8 mouse cellular contexts compared by ENCODE assay signal in the genomic region with DNA sequence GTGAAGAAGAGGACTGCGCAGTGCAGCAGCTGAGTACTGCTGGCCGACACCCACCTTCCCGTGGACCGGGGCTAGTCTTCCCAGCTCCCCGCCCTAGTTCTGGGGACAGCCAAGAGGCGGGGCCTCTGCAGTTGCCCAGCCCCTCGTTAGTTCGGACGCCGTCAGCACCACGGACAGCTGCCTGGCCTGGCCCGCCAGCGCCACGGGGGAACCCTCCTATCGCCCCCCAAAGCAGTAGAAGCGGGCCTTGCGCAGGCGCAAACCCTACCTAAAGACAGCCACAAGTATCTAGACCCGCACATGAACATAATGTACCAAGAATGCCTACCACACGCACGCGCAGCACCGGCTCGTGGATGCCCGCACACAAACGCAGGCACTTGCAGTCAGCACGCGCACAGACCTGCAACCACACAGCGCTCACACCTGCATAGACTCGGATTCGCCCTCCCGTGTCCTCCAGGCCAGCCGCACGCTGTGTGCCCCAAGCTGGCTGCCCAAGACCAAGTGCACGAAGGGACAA. TPM values are rescaled to one million over a fixed set of nuclear protein-coding genes. Genes with fewer than 3 reads are reported as not detected.
DNase-seq lines count a peak whose midpoint lies in the region; ATAC-seq and TF ChIP-seq lines count a peak whose summit lies in the region.

No protein-coding gene starts in this region.

- H3K27ac ChIP-seq in MEL (ENCODE audit: control insufficient read depth, low read depth, low read length) = no peak overlapping the region
- H3K27ac ChIP-seq in forebrain, embryonic 14.5 days (ENCODE audit: low read depth, low read length) = peak overlapping the region; percentile 18; the same call in 1 of the 2 replicates
- H3K27ac ChIP-seq in hindbrain, embryonic 11.5 days (ENCODE audit: low read depth, low read length) = no peak overlapping the region
- no peak overlapping the region for H3K27ac ChIP-seq in lung, postnatal 0 days (ENCODE audit: low read length)

- no peaks in the 10 kb centered on the region for H3K4me1 ChIP-seq in MEL (ENCODE audit: control insufficient read depth in 1 of 2, insufficient read depth in 2 of 2, low read length in 2 of 2)
- H3K4me1 ChIP-seq in forebrain, embryonic 14.5 days (ENCODE audit: control insufficient read depth, insufficient read depth, low read length) = peaks cover 3% of the 10 kb centered on the region; the same call in 1 of the 2 replicates
- 0 out of 2 replicates have a peak, but pooled peaks cover 2% of the 10 kb centered on the region for H3K4me1 ChIP-seq in hindbrain, embryonic 11.5 days (replicated peaks; ENCODE audit: control insufficient read depth, insufficient read depth, low read length)
- peaks cover 6% of the 10 kb centered on the region; the same call in 1 of the 2 replicates for H3K4me1 ChIP-seq in lung, postnatal 0 days (ENCODE audit: insufficient read depth, low read depth, low read length)

- under 1% methylated on average over 35 of the region's 35 CpGs for WGBS in forebrain, embryonic 14.5 days
- WGBS in hindbrain, embryonic 11.5 days = under 1% methylated on average over 34 of the region's 35 CpGs
- WGBS in lung, postnatal 0 days = 2% methylated on average over 35 of the region's 35 CpGs

- no peaks in the 10 kb centered on the region for H3K27me3 ChIP-seq in MEL (ENCODE audit: control insufficient read depth in 1 of 2, insufficient read depth in 2 of 2, low read length in 2 of 2)
- H3K27me3 ChIP-seq in forebrain, embryonic 14.5 days (replicated peaks; ENCODE audit: control insufficient read depth, insufficient read depth, low read length) = no peaks in the 10 kb centered on the region; the same call in 1 of the 2 replicates
- peaks cover 15% of the 10 kb centered on the region for H3K27me3 ChIP-seq in hindbrain, embryonic 11.5 days (ENCODE audit: control insufficient read depth, insufficient read depth, low read length)
- H3K27me3 ChIP-seq in lung, postnatal 0 days (replicated peaks; ENCODE audit: insufficient read depth, low read length) = peaks cover 24% of the 10 kb centered on the region

- H3K36me3 ChIP-seq in MEL (ENCODE audit: control insufficient read depth in 1 of 2, insufficient read depth in 2 of 2, low read length in 2 of 2) = no peaks in the 10 kb centered on the region
- H3K36me3 ChIP-seq in forebrain, embryonic 14.5 days (ENCODE audit: control insufficient read depth, insufficient read depth, low read length) = no peaks in the 10 kb centered on the region
- H3K36me3 ChIP-seq in hindbrain, embryonic 11.5 days (ENCODE audit: control insufficient read depth, insufficient read depth, low read length) = no peaks in the 10 kb centered on the region
- H3K36me3 ChIP-seq in lung, postnatal 0 days (ENCODE audit: insufficient read depth, low read length) = no peaks in the 10 kb centered on the region

- peak overlapping the region; percentile 92 for H3K4me2 ChIP-seq in forebrain, embryonic 14.5 days (ENCODE audit: low read length)
- H3K4me2 ChIP-seq in hindbrain, embryonic 11.5 days (replicated peaks; ENCODE audit: low read depth, low read length) = peak overlapping the region; percentile 93
- peak overlapping the region; percentile 72 for H3K4me2 ChIP-seq in lung, postnatal 0 days (replicated peaks; ENCODE audit: low read depth, low read length)

- ATAC-seq in cerebellum, adult (ENCODE audit: insufficient number of reproducible peaks, low FRiP score, low TSS enrichment) = peak; percentile 60
- ATAC-seq in forebrain, embryonic 14.5 days = peak; percentile 59
- peak; percentile 58 for ATAC-seq in hindbrain, embryonic 11.5 days (ENCODE audit: low FRiP score)
- peak; percentile 81 for ATAC-seq in lung, postnatal 0 days

- TF ChIP-seq CTCF in MEL (IDR thresholded peaks at IDR 0.05 in 2 of 3, conservative IDR thresholded peaks at IDR 0.05 in 1 of 3; ENCODE audit: control insufficient read depth in 1 of 3, insufficient read depth in 1 of 3, low read depth in 2 of 3, low read length in 3 of 3, poor library complexity in 1 of 3, severe bottlenecking in 1 of 3) = no peak
- no peak for TF ChIP-seq CTCF in lung, postnatal 0 days (IDR thresholded peaks at IDR 0.05)

- no peak for TF ChIP-seq RAD21 in MEL (IDR thresholded peaks at IDR 0.05; ENCODE audit: low read depth, low read length)

- H3K79me2 ChIP-seq in MEL (ENCODE audit: control insufficient read depth, insufficient read depth, low read length, poor library complexity) = no peaks in the 10 kb centered on the region

- peak; percentile 9 for DNase-seq in MEL (ENCODE audit: low read depth, low spot score)
- peak; percentile 85 for DNase-seq in forebrain, embryonic 14.5 days (ENCODE audit: low spot score)
- peak; percentile 84 for DNase-seq in hindbrain, embryonic 11.5 days (ENCODE audit: low spot score)
- peak; percentile 50 to 61 for DNase-seq in layer of hippocampus, postnatal 14 days (ENCODE audit: low spot score in 2 of 2)
- peak; percentile 71 for DNase-seq in lung, postnatal 0 days (ENCODE audit: low spot score)
- DNase-seq in ovary, postnatal 36 days (ENCODE audit: low spot score) = peak; percentile 67
- DNase-seq in thymus, postnatal 4 days = peak; percentile 87

- no peak for TF ChIP-seq EP300 in MEL (IDR thresholded peaks at IDR 0.05; ENCODE audit: low read depth in 1 of 2, low read length in 2 of 2)
- no peak for TF ChIP-seq EP300 in lung, postnatal 0 days (IDR thresholded peaks at IDR 0.05)

- no peak for TF ChIP-seq POLR2A in MEL (IDR thresholded peaks at IDR 0.05; ENCODE audit: control insufficient read depth in 1 of 2, insufficient read depth in 1 of 2, low read depth in 1 of 2, low read length in 2 of 2, poor library complexity in 1 of 2)

- no peaks in the 10 kb centered on the region for H3K9me3 ChIP-seq in MEL (replicated peaks; ENCODE audit: insufficient read depth, low read length)
- H3K9me3 ChIP-seq in forebrain, embryonic 14.5 days (replicated peaks; ENCODE audit: control insufficient read depth, low read length) = no peaks in the 10 kb centered on the region
- no peaks in the 10 kb centered on the region for H3K9me3 ChIP-seq in hindbrain, embryonic 11.5 days (ENCODE audit: control insufficient read depth, low read length)
- H3K9me3 ChIP-seq in lung, postnatal 0 days (ENCODE audit: low read length) = no peaks in the 10 kb centered on the region

- no peak overlapping the region for H3K4me3 ChIP-seq in MEL (ENCODE audit: control insufficient read depth in 1 of 2, insufficient read depth in 1 of 2, low read depth in 2 of 2, low read length in 2 of 2)
- peak overlapping the region; percentile 62 for H3K4me3 ChIP-seq in forebrain, embryonic 14.5 days (ENCODE audit: low read depth, low read length)
- H3K4me3 ChIP-seq in hindbrain, embryonic 11.5 days (ENCODE audit: low read depth, low read length) = peak overlapping the region; percentile 71
- H3K4me3 ChIP-seq in lung, postnatal 0 days (ENCODE audit: low read depth, low read length) = peak overlapping the region; percentile 39

- no peak overlapping the region for H3K9ac ChIP-seq in MEL (ENCODE audit: control insufficient read depth, low read depth, low read length, poor library complexity, severe bottlenecking)
- H3K9ac ChIP-seq in forebrain, embryonic 14.5 days (ENCODE audit: low read length) = peak overlapping the region; percentile 74
- H3K9ac ChIP-seq in hindbrain, embryonic 11.5 days (ENCODE audit: low read depth, low read length) = peak overlapping the region; percentile 63
- H3K9ac ChIP-seq in lung, postnatal 0 days (replicated peaks; ENCODE audit: low read depth) = no peak overlapping the region

TF ChIP-seq in MEL, 35 proteins besides CTCF, POLR2A, EP300 and RAD21:
- TF ChIP-seq TCF12 (IDR thresholded peaks at IDR 0.05; ENCODE audit: low read depth, low read length) (no peak), MYB (IDR thresholded peaks at IDR 0.05; ENCODE audit: low read depth, low read length) (no peak), MEF2A (IDR thresholded peaks at IDR 0.05; ENCODE audit: extremely low read depth, insufficient replicate concordance, low read depth, low read length, poor library complexity, severe bottlenecking) (no peak), TBP (IDR thresholded peaks at IDR 0.05; ENCODE audit: low read depth, low read length) (no peak), SIN3A (IDR thresholded peaks at IDR 0.05; ENCODE audit: low read length) (no peak), USF2 (IDR thresholded peaks at IDR 0.05; ENCODE audit: borderline replicate concordance in 1 of 2, insufficient read depth in 1 of 2, low read depth in 1 of 2, low read length in 2 of 2) (no peak), GATA1 (IDR thresholded peaks at IDR 0.05; ENCODE audit: low read depth, low read length) (no peak), ZMIZ1 (IDR thresholded peaks at IDR 0.05; ENCODE audit: low read depth, low read length) (no peak), ZNF384 (IDR thresholded peaks at IDR 0.05; ENCODE audit: low read depth, low read length) (no peak), E2F4 (IDR thresholded peaks at IDR 0.05; ENCODE audit: borderline replicate concordance, low read depth, low read length) (no peak)
TF ChIP-seq in MEL: peak in this region for 0.

RNA-seq across cellular contexts. Expression of gene Cacna1b, which starts 1.0 kb away (rescaled TPM):
- not detected in 2 replicates for total RNA-seq in MEL (2012; rRNA removed)
- polyA plus RNA-seq in MEL (2012; ENCODE audit: insufficient read depth in 1 of 2, insufficient read length in 2 of 2, low read depth in 1 of 2, low replicate concordance in 2 of 2, missing spikeins in 1 of 2) = not detected
- 3.6 and 5.5 TPM in 2 replicates for polyA plus RNA-seq in forebrain, embryonic 14.5 days (2014; fragmentation: Nextera tagmentation; extraction: Ambion mirVana)
- polyA plus RNA-seq in hindbrain, embryonic 11.5 days (2014; fragmentation: Nextera tagmentation; extraction: Ambion mirVana) = 2.8 and 4.8 TPM in 2 replicates
- 100 to 1,000 TPM in 1 of 2 experiments, 10 to 100 TPM in 1; 94.8 to 105 TPM for total RNA-seq in layer of hippocampus, postnatal 14 days (2021)
- 0.02 and 0.08 TPM in 2 replicates for polyA plus RNA-seq in lung, postnatal 0 days (2015; fragmentation: Nextera tagmentation; extraction: Ambion mirVana)

Comparison
In these comparisons a context has a peak if more than half of its experiments do, and no peak if none do; other contexts are left out.
1. DNase-seq: peak in every context shown above with its lines; median percentile 87 in thymus, postnatal 4 days; 85 in forebrain, embryonic 14.5 days; 84 in hindbrain, embryonic 11.5 days; 71 in lung, postnatal 0 days; 67 in ovary, postnatal 36 days; 56 in layer of hippocampus, postnatal 14 days; 9 in MEL.
2. H3K4me3 ChIP-seq: peak in forebrain, embryonic 14.5 days (single experiment), hindbrain, embryonic 11.5 days (single experiment) and lung, postnatal 0 days (single experiment); none in MEL (0 of 2).
3. H3K9ac ChIP-seq: peak in forebrain, embryonic 14.5 days (single experiment) and hindbrain, embryonic 11.5 days (single experiment); none in MEL (single experiment) and lung, postnatal 0 days (single experiment).
4. Peak in every context shown above with its lines, with median percentiles within 50 percentile points of each other: ATAC-seq and H3K4me2 ChIP-seq.